Mouse (Mus musculus): ENCODE measurements around the gene Plekho2. TPM values are rescaled to one million over a fixed set of nuclear protein-coding genes. Genes with fewer than 3 reads are reported as not detected.

The Plekho2 gene
- total and polyA plus RNA-seq, 3 experiments = 7.6 to 12.9 TPM; not detected in 1

GRCm38 (mm10) chr9:65580401-65581256 lies 789 bp upstream of the Plekho2 start (continued):
- TF ChIP-seq MEF2A (IDR thresholded peaks at IDR 0.05; ENCODE audit: extremely low read depth, insufficient replicate concordance, low read depth, low read length, poor library complexity, severe bottlenecking) (no peak), NELFE (IDR thresholded peaks at IDR 0.05; ENCODE audit: low read depth, low read length) (no peak), KAT2A (conservative IDR thresholded peaks at IDR 0.05; ENCODE audit: low read depth, low read length) (no peak), MYB (IDR thresholded peaks at IDR 0.05; ENCODE audit: low read depth, low read length) (no peak), NRF1 (IDR thresholded peaks at IDR 0.05; ENCODE audit: insufficient read depth, low read depth, low read length, poor library complexity, severe bottlenecking) (no peak; the same call in 1 of the 2 replicates), MXI1 (IDR thresholded peaks at IDR 0.05; ENCODE audit: low read depth, low read length) (peak; percentile 61), USF2 (IDR thresholded peaks at IDR 0.05; ENCODE audit: borderline replicate concordance in 1 of 2, insufficient read depth in 1 of 2, low read depth in 1 of 2, low read length in 2 of 2) (no peak), SMC3 (IDR thresholded peaks at IDR 0.05; ENCODE audit: low read depth, low read length) (peak; percentile 98), BHLHE40 (IDR thresholded peaks at IDR 0.05; ENCODE audit: borderline replicate concordance, low read depth, low read length) (no peak), GABPA (IDR thresholded peaks at IDR 0.05; ENCODE audit: low read depth, low read length) (no peak), GATA1 (IDR thresholded peaks at IDR 0.05; ENCODE audit: low read depth, low read length) (0 out of 2 replicates have a peak, but pooled peaks have one; percentile 12), TBP (IDR thresholded peaks at IDR 0.05; ENCODE audit: low read depth, low read length) (no peak), RCOR1 (IDR thresholded peaks at IDR 0.05; ENCODE audit: low read depth, low read length) (no peak), RAD21 (IDR thresholded peaks at IDR 0.05; ENCODE audit: low read depth, low read length) (peak; percentile 89), TCF12 (IDR thresholded peaks at IDR 0.05; ENCODE audit: low read depth, low read length) (peak; percentile 35; the same call in 1 of the 2 replicates)

GRCm38 (mm10) chr9:65578801-65579249 lies 1.0 kb downstream of the Plekho2 start:
- H3K4me1 ChIP-seq (ENCODE audit: control insufficient read depth in 1 of 2, insufficient read depth in 2 of 2, low read length in 2 of 2) = peaks cover 13 to 45% of the 10 kb centered on the region in 2 experiments
- peak; percentile 96 for DNase-seq (ENCODE audit: low read depth, low spot score)
- H3K27me3 ChIP-seq (ENCODE audit: control insufficient read depth in 1 of 2, insufficient read depth in 2 of 2, low read length in 2 of 2) = no peaks in the 10 kb centered on the region
- H3K9ac ChIP-seq (ENCODE audit: control insufficient read depth, low read depth, low read length, poor library complexity, severe bottlenecking) = peak overlapping the region; percentile 86
- H3K36me3 ChIP-seq (ENCODE audit: control insufficient read depth in 1 of 2, insufficient read depth in 2 of 2, low read length in 2 of 2) = peaks cover 0 to 39% of the 10 kb centered on the region in 2 experiments; a peak in 2 of 4 replicates
- no peaks in the 10 kb centered on the region for H3K9me3 ChIP-seq (replicated peaks; ENCODE audit: insufficient read depth, low read length)
- H3K79me2 ChIP-seq (ENCODE audit: control insufficient read depth, insufficient read depth, low read length, poor library complexity) = peaks cover 15% of the 10 kb centered on the region
- peak overlapping the region; percentile 88 for H3K27ac ChIP-seq (ENCODE audit: control insufficient read depth, low read depth, low read length)
- peak overlapping the region; percentile 73 to 91 for H3K4me3 ChIP-seq (ENCODE audit: control insufficient read depth in 1 of 2, insufficient read depth in 1 of 2, low read depth in 2 of 2, low read length in 2 of 2)
- no peak for TF ChIP-seq MAFK (IDR thresholded peaks at IDR 0.05; ENCODE audit: borderline replicate concordance, low read depth, low read length)
- TF ChIP-seq SMC3 (IDR thresholded peaks at IDR 0.05; ENCODE audit: low read depth, low read length) = no peak
- TF ChIP-seq MYB (IDR thresholded peaks at IDR 0.05; ENCODE audit: low read depth, low read length) = no peak
- no peak for TF ChIP-seq CHD1 (IDR thresholded peaks at IDR 0.05; ENCODE audit: low read depth, low read length)
- TF ChIP-seq EP300 (IDR thresholded peaks at IDR 0.05; ENCODE audit: low read depth in 1 of 2, low read length in 2 of 2) = peak; percentile 76 to 87
- TF ChIP-seq CHD2 (IDR thresholded peaks at IDR 0.05; ENCODE audit: low read length) = no peak
- peak; percentile 78 for TF ChIP-seq TCF12 (IDR thresholded peaks at IDR 0.05; ENCODE audit: low read depth, low read length)
- TF ChIP-seq TBP (IDR thresholded peaks at IDR 0.05; ENCODE audit: low read depth, low read length) = peak; percentile 78
- TF ChIP-seq JUND (IDR thresholded peaks at IDR 0.05; ENCODE audit: low read depth, low read length) = no peak
- TF ChIP-seq MXI1 (IDR thresholded peaks at IDR 0.05; ENCODE audit: low read depth, low read length) = peak; percentile 62
- TF ChIP-seq POLR2A (IDR thresholded peaks at IDR 0.05; ENCODE audit: control insufficient read depth in 1 of 2, insufficient read depth in 1 of 2, low read depth in 1 of 2, low read length in 2 of 2, poor library complexity in 1 of 2) = peak in 1 of 2 experiments; percentile 65; a peak in 2 of 4 replicates
- TF ChIP-seq GABPA (IDR thresholded peaks at IDR 0.05; ENCODE audit: low read depth, low read length) = no peak
- 0 out of 2 replicates have a peak, but pooled peaks have one; percentile 47 for TF ChIP-seq MAX (IDR thresholded peaks at IDR 0.05; ENCODE audit: low read length)
- TF ChIP-seq MEF2A (IDR thresholded peaks at IDR 0.05; ENCODE audit: extremely low read depth, insufficient replicate concordance, low read depth, low read length, poor library complexity, severe bottlenecking) = no peak
- 0 out of 2 replicates have a peak, but pooled peaks have one; percentile 40 for TF ChIP-seq POLR2AphosphoS2 (IDR thresholded peaks at IDR 0.05; ENCODE audit: low read length)
- peak; percentile 71; the same call in 1 of the 2 replicates for TF ChIP-seq MAZ (IDR thresholded peaks at IDR 0.05; ENCODE audit: low read depth, low read length)
- TF ChIP-seq NELFE (IDR thresholded peaks at IDR 0.05; ENCODE audit: low read depth, low read length) = peak; percentile 61
- TF ChIP-seq USF1 (IDR thresholded peaks at IDR 0.05; ENCODE audit: low read depth, low read length) = no peak
- no peak for TF ChIP-seq UBTF (IDR thresholded peaks at IDR 0.05; ENCODE audit: borderline replicate concordance, insufficient read depth, low read depth, low read length)
- TF ChIP-seq ZNF384 (IDR thresholded peaks at IDR 0.05; ENCODE audit: low read depth, low read length) = no peak
- peak; percentile 77 for TF ChIP-seq GATA1 (IDR thresholded peaks at IDR 0.05; ENCODE audit: low read depth, low read length)
- TF ChIP-seq ELF1 (IDR thresholded peaks at IDR 0.05; ENCODE audit: low read depth, low read length) = peak; percentile 69
- 0 out of 2 replicates have a peak, but pooled peaks have one; percentile 49 for TF ChIP-seq POLR2AphosphoS5 (IDR thresholded peaks at IDR 0.05; ENCODE audit: borderline replicate concordance, low read depth, low read length)
- TF ChIP-seq RAD21 (IDR thresholded peaks at IDR 0.05; ENCODE audit: low read depth, low read length) = no peak

All from MEL (cell line).